ENCODE assay signal across 13 mouse cellular contexts in genomic region chr9:13200079-13200478, GRCm38 (mm10).
"Had no signal": no experiment of that assay in that cellular context is flagged by ENCODE, and none has a peak within 500 bp of the region (broad histone marks: within the 10 kb centered on the region; RNA-seq: fewer than 3 reads in every experiment).

No protein-coding gene starts in this region.

- H3K4me2 ChIP-seq: kidney, embryonic 15.5 days; liver, embryonic 11.5 days; liver, embryonic 15.5 days; lung, embryonic 15.5 days; neural tube, embryonic 15.5 days had no signal

- H3K9me3 ChIP-seq: kidney, embryonic 15.5 days; limb, embryonic 10.5 days; liver, embryonic 15.5 days; lung, embryonic 15.5 days; midbrain, embryonic 10.5 days; neural tube, embryonic 15.5 days had no signal

- H3K36me3 ChIP-seq: kidney, embryonic 15.5 days; limb, embryonic 10.5 days; liver, embryonic 15.5 days; lung, embryonic 15.5 days; midbrain, embryonic 10.5 days; neural tube, embryonic 15.5 days had no signal

- H3K4me1 ChIP-seq: kidney, embryonic 15.5 days; limb, embryonic 10.5 days; lung, embryonic 15.5 days; midbrain, embryonic 10.5 days; neural tube, embryonic 15.5 days had no signal

- H3K9ac ChIP-seq: kidney, embryonic 15.5 days; liver, embryonic 15.5 days; lung, embryonic 15.5 days; neural tube, embryonic 15.5 days had no signal

- DNase-seq: kidney, postnatal 14 days; midbrain, embryonic 14.5 days; thymus, postnatal 4 days had no signal

- H3K27ac ChIP-seq: kidney, embryonic 15.5 days; left cerebral cortex, adult 2 months; limb, embryonic 10.5 days; liver, embryonic 15.5 days; lung, embryonic 15.5 days; midbrain, embryonic 10.5 days; neural tube, embryonic 15.5 days; stomach, postnatal 0 days had no signal

- H3K27me3 ChIP-seq: kidney, embryonic 15.5 days; liver, embryonic 15.5 days; lung, embryonic 15.5 days; neural tube, embryonic 15.5 days had no signal

- H3K4me3 ChIP-seq: kidney, embryonic 15.5 days; left cerebral cortex, adult 2 months; limb, embryonic 10.5 days; liver, embryonic 15.5 days; lung, embryonic 15.5 days; midbrain, embryonic 10.5 days; myocyte; neural tube, embryonic 15.5 days had no signal
